Mouse (Mus musculus): ENCODE measurements at regions not wholly inside any gene's neighbourhood (a gene's known extent, or its start where the extent isn't known, plus 50 kb on each side); places are given as distances from the start of the nearest gene placed in this dataset.

- intact Hi-C loops (cut with DNase I), result no loop called here
- DNase-seq (ENCODE audit: extremely low spot score in 1 of 2, low spot score in 2 of 2), result no peak
- Histone ChIP-seq H3K4me3 (no peak overlapping the region), H3K27ac (no peak overlapping the region)
- no peak for TF ChIP-seq CTCF (IDR thresholded peaks at IDR 0.05)
Observed at GRCm38 (mm10) chr16:64391440-64392197, 210.6 kb downstream of the Csnka2ip start.

DNA sequence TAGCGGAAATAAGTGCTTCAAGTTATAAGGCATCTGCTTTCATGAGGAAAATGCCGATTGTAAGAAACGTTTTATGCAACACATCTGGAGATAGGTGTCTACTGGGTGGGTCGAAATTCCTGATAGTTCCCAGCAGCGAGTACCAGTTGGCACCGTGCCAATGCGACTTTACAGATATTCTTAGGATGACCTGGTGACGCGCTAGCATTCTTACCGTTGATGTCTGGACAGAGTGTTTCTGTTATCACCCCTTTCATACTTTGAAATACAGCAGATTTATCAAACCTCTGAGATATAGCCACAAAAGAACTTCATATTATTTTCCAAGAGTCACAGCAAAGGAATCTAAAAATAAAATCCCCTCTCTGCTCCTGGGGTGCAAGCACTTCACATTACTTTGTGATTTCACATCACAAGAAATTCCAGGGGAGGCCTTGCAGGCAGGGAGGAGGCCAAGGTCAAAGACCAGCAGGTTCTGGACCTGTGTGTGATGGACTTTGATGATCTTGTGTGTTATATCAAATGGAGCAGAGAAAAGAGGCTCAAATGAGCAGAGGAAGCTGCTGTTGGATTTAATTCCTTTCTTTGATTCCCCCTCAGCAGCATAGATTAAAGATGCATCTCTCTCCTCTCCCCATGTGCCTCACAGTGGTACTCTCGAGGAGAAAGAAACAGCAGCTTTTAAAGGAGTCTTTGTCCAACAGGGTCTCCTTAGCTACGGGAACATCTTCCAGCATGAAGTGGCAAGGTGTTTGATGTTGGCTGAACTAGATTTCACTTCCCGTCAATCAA, 233.4 kb downstream of the Csnka2ip start:
- no peak for TF ChIP-seq CTCF (IDR thresholded peaks at IDR 0.05)
- H3K27ac ChIP-seq, result no peak overlapping the region
- H3K4me3 ChIP-seq, result no peak overlapping the region
- intact Hi-C loops (cut with DNase I), result no loop called here
- DNase-seq (ENCODE audit: extremely low spot score in 1 of 2, low spot score in 2 of 2), result no peak

DNA sequence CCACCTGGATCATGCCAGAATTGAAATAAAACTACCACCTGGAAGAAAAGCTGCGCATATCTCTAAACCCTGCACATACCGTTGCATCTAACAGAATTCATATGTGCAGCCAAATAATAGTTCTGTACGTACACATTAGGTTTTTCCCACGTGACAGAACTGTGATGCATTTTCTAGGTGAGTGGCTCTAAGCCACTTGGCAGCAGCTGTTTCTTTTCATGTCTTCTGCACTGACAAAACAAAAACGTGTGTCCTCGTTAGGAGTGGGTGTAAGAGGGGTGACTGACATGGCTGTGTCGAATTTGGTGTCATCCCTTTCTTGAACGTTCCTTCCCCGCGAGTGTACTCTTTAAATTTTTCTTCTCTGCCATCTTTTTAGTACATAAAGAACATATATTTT, 254.3 kb downstream of the Csnka2ip start:
- H3K27ac ChIP-seq, result no peak overlapping the region
- no peak for DNase-seq (ENCODE audit: extremely low spot score in 1 of 2, low spot score in 2 of 2)
- intact Hi-C loops (cut with DNase I), result no loop called here
- no peak overlapping the region for H3K4me3 ChIP-seq
- no peak for TF ChIP-seq CTCF (IDR thresholded peaks at IDR 0.05)

DNA sequence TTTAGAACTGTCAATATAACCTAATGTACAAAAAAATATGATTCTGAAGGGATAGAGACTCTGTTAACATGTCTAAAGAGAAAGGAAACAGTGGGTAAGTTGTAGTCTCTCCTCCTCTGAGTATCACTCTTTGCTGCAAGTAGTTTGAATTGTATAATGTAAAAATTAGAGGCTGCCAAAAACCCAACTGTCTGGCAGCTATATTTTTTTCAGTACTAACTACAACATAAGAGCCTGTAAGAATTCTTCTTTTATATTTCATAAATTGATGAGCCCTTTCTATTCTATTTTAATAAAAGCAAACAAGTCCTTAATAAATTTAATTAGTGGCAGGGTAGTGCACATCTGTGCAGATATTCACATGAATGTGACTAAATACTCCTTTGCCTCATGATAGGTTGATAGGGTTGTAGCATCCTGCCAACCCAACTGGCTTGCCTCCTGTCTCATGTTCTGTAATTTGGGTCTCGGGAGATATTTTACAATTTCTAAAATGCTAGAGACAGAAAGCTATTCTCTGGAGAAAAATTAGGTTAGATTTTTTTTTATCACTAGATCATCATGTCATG, 269.2 kb downstream of the Csnka2ip start:
- intact Hi-C loops (cut with DNase I), result no loop called here
- Histone ChIP-seq H3K4me3 (no peak overlapping the region), H3K27ac (no peak overlapping the region; the same call in 1 of the 2 replicates)
- TF ChIP-seq CTCF (IDR thresholded peaks at IDR 0.05), result no peak
- no peak for DNase-seq (ENCODE audit: extremely low spot score in 1 of 2, low spot score in 2 of 2)

GRCm38 (mm10) chr16:64332195-64332886, 269.9 kb downstream of the Csnka2ip start:
- no peak for DNase-seq (ENCODE audit: extremely low spot score in 1 of 2, low spot score in 2 of 2)
- Histone ChIP-seq H3K27ac (no peak overlapping the region; the same call in 1 of the 2 replicates), H3K4me3 (no peak overlapping the region)
- no peak for TF ChIP-seq CTCF (IDR thresholded peaks at IDR 0.05)
- intact Hi-C loops (cut with DNase I), result no loop called here

GRCm38 (mm10) chr16:64329264-64330060, 272.7 kb downstream of the Csnka2ip start:
- DNase-seq (ENCODE audit: extremely low spot score in 1 of 2, low spot score in 2 of 2), result no peak
- intact Hi-C loops (cut with DNase I), result no loop called here
- no peak overlapping the region for H3K27ac ChIP-seq
- TF ChIP-seq CTCF (IDR thresholded peaks at IDR 0.05), result no peak
- H3K4me3 ChIP-seq, result no peak overlapping the region

GRCm38 (mm10) chr16:64318796-64319493, 283.3 kb downstream of the Csnka2ip start:
- DNase-seq (ENCODE audit: extremely low spot score in 1 of 2, low spot score in 2 of 2), result no peak
- Histone ChIP-seq H3K4me3 (no peak overlapping the region), H3K27ac (no peak overlapping the region)
- no peak for TF ChIP-seq CTCF (IDR thresholded peaks at IDR 0.05)
- intact Hi-C loops (cut with DNase I), result no loop called here

DNA sequence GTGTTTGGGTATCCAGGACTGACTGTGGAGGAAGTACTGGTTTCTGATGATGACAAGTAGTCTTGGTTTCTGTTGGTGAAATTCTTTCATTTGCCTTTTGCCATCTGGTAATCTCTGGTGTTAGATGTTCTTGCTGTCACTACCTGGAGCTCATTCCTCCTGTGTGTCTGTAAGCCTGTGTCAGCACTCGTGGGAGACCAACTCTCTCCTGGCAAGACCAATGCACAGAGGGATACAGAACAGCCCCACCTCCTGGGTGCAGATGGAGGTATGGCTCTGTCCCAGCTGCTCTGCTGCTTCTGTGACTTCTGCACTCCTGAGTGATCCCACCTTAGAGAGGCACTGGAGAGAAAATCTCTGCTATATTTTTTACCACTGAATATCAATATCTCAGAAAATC, 285.4 kb downstream of the Csnka2ip start:
- intact Hi-C loops (cut with DNase I), result no loop called here
- DNase-seq (ENCODE audit: extremely low spot score in 1 of 2, low spot score in 2 of 2), result no peak
- H3K27ac ChIP-seq, result no peak overlapping the region
- H3K4me3 ChIP-seq, result no peak overlapping the region
- no peak for TF ChIP-seq CTCF (IDR thresholded peaks at IDR 0.05)

DNA sequence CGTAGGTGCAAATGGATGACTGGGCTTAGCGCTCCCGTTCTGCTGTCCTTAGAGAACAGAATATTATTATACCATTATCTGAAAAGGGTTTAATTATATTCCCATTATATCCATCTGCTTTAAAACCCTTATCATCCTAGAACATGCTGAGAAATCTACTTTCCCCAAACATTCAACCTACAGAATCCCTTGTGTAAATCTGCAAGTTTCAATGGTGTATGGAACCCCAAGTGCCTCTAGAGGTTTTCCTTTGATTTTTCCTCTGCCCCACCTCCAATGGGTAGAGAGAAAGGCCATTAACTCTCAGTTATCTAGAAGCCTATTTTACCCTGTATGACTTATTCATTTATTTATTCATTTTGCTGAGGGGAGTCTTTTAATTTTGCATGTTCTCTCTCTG, 308.7 kb downstream of the Csnka2ip start:
- Histone ChIP-seq H3K27ac (no peak overlapping the region), H3K4me3 (no peak overlapping the region)
- DNase-seq (ENCODE audit: extremely low spot score in 1 of 2, low spot score in 2 of 2), result no peak
- intact Hi-C loops (cut with DNase I), result no loop called here
- no peak for TF ChIP-seq CTCF (IDR thresholded peaks at IDR 0.05)

- H3K27ac ChIP-seq, result no peak overlapping the region
- TF ChIP-seq CTCF (IDR thresholded peaks at IDR 0.05), result no peak
- no peak overlapping the region for H3K4me3 ChIP-seq
- intact Hi-C loops (cut with DNase I), result no loop called here
- no peak for DNase-seq (ENCODE audit: extremely low spot score in 1 of 2, low spot score in 2 of 2)
Observed at GRCm38 (mm10) chr16:64285306-64285705, 316.9 kb downstream of the Csnka2ip start.

Data from left cerebral cortex, adult 2 months (tissue).